Mouse (Mus musculus): ENCODE measurements at regions not wholly inside any gene's neighbourhood (a gene's known extent, or its start where the extent isn't known, plus 50 kb on each side); places are given as distances from the start of the nearest gene placed in this dataset.

DNA sequence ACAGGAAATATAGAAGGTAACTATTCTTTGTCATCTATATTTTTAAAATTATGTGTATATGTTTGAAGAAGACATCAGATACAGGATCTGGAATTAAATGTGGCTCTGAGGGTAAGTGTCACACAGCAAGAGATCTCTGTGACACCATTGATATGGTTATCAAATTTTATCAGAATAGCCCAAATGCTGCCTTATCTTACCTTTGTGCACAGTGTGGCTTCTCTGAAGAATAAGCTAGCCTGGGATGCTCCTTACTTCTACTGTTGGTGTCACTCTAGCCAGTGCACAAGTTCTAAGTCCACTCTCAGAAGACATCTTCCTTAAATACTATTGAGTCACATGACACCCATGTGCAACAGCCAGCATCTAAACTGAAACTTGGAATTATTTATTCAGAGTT is 194.0 kb upstream of the Fat4 start:
- TF ChIP-seq CTCF (IDR thresholded peaks at IDR 0.05; ENCODE audit: low read depth): no peak
- TF ChIP-seq EP300 (IDR thresholded peaks at IDR 0.05; ENCODE audit: low read depth): no peak
